Mouse (Mus musculus) naive thymus-derived CD4-positive, alpha-beta T cell, adult 2 months (primary cell): Measurements from ENCODE around the gene Yipf2.

ENCODE experiments used
- DNase-seq: peaks from one replicate; pipeline ENCODE4 v3.0.0-alpha.2; 2011; ENCODE audit warnings: low read depth

Gene Yipf2

DNA sequence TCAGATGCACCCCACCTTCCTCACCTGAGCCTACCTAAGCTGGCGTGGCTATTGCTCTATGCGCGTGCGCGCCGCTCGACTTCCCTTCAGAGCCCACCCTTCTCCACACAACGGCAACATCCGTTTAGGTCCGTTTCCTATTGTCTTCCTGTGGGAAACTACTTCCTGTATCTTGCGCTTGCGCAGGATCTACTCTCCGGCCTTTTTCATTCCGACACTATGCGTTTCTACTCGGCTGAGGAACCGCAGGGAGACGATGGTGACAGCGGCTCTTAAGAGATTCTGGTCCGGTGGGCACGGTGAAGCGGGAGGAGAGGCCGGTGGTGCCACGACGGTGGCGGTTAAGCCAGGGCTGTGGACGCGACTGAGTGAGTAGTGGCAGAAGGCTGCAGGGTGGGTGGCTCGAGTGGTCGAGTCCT lies at the start of gene Yipf2, which contains the start of gene Timm29:
Yipf2 (minus strand) TSS at position 126 of the 419 bp plus-strand sequence.
Timm29 (plus strand) TSS at position 20 of the 419 bp plus-strand sequence.
- peak; percentile 96 for DNase-seq

DNA sequence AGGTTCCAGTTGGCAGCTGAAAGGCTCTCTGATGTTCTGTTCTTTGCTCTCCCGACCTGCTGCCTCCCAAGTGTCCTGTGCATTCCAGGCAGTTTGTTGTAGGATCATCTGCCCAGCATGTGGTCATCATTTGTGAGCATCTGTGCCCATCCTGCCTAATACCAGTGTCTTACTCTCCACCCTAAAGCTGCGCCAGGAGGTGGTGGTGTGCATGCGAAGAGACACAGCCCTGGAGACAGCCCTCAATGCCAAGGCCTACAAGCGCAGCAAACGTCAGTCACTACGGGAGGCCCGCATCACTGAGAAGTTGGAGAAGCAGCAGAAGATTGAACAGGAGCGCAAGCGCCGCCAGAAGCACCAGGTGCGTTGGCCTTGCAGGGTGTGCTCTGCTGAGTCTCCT lies 46.4 kb upstream of the Yipf2 start:
- no peak for DNase-seq

DNA sequence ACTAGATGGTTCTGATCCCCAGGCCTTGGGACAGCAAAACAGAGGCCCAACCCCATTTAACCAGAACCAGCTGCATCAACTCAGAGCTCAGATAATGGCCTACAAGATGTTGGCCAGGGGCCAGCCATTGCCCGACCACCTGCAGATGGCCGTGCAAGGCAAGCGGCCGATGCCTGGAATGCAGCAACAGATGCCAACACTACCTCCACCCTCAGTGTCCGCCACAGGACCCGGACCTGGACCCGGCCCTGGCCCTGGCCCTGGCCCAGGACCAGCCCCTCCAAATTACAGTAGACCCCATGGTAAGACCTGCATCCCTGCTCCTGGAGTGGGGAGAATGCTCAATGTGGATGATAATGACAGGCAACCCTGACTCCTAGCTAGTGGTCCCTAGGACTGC lies 43.0 kb upstream of the Yipf2 start:
- no peak for DNase-seq

DNA sequence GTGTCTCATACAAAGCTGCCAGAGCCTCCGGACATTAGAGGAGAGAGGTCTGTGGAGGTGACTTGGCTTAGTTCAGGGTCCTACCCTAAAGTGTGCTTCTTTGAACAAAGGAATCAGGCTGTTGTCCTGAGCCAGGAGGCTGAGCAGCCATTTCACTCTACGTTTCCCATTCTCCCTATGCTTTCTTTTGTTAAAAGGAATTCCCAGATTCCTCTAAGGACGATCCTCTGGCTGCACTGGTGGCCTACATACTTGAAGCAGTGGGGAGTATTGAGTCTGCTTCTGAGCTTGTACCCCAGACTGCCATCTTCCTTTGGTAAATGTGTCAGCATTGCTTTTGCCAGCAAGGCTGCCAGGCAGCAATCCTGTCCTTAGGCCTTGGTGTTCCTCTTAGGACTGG lies 40.5 kb upstream of the Yipf2 start:
- DNase-seq, result no peak

DNA sequence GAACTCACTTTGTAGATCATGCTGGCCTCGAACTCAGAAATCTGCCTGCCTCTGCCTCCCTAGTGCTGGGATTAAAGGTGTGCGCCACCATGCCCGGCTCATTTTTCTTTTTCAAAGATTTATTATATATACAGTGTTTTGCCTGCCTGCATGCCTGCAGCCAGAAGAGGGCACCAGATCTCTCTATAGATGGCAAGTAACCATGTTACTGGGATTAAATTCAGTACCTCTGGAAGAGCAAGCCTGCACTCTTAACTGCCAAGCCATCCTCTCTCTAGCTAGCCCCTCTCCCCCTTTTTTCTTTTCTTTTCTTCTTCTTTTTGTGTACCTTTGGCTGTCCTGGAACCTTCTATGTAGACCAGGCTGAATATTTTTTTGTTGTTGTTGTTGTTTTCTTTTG lies 38.0 kb upstream of the Yipf2 start:
- peak; percentile 68 for DNase-seq

DNA sequence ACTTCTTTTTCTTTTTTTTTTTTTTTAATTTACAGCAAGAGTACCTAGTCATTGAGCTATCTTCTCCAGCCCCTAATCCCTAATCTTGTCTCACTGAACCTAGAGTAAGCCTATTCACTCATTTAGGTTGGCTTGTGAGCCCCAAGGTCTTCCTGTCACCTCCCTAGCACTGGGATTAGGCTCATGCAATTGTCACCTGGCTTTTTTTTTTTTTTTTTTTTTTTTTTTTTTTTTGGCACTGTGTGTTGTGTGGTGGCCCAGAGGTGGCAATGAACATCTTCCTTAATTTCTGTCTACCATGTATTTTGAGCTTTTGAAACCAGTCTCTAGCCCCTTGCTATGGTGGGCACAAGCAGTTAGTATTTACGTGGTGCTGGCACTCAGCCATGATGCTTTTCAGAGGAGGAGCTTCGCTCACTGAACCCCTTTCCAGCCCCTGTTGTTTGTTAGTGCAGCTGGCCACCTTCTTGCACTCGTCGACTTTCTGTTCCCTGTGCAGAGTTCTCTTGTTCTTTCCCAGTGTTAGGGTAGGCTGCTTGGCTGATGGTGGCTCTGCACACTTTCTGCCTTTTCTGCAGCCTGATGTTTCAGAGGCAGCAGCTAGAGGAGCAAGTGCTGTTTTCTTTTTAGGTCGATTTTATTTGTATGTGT lies 34.6 kb upstream of the Yipf2 start:
- no peak for DNase-seq

DNA sequence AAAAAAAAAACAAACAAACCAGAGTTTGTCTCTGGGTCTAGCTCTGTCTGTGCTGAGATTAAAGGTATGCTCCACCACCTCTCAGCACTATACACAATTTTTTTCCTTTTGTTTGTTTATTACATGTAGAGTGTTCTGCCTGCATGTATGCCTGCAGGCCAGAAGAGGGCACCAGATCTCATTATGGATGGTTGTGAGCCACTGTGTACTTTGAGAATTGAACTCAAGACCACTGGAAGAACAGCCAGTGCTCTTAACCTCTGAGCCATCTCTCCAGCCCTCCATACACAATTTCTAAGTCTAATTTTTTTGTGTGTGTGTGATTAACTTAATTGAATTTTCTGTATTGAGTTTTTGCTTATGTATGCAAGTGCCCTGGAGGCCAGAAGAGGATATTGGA lies 33.9 kb upstream of the Yipf2 start:
- DNase-seq, result peak; percentile 41

DNA sequence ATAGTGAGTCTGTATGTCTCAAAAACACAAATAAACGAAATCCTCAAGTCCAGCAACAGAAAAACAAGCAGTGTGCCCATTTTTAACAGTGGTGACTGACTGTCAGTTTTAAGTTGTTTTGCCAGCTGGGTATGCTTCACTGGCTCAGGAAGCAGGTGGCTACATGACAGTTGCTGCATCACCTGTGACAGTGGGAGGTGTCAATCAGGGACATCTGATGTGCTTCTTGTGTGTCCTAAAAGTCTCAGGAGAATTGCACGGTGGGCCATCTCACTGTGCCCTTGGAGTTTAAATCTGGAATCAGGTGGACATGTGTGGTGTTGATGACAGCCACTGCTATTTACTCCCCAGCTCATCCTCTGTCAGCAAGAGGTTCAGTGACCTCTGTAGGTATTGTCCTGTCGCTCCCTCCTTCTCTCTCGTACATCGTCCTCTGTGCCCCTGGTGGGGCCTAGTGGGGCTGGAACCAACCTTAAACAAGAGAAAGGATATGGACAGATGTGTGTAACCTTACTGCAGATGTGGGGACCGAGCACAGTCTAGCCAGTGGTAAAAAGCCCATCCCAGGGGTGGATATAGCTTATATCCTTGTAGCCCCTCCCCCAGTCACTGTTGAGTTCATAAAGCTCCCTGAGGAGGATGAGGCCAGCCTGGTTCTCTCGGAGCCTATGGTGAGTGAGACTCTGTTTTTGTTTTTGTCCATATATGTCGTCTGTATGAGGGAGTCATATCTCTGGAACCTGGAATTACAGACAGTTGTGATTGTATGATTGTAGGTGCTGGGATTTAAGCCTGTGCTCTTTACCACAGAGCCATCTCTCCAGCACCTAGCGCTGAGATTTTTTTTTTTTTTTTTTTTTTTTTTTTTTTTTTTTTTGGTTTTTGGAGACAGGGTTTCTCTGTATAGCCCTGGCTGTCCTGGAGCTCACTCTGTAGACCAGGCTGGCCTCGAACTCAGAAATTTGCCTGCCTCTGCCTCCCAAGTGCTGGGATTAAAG lies 33.0 kb upstream of the Yipf2 start:
- DNase-seq, result no peak

DNA sequence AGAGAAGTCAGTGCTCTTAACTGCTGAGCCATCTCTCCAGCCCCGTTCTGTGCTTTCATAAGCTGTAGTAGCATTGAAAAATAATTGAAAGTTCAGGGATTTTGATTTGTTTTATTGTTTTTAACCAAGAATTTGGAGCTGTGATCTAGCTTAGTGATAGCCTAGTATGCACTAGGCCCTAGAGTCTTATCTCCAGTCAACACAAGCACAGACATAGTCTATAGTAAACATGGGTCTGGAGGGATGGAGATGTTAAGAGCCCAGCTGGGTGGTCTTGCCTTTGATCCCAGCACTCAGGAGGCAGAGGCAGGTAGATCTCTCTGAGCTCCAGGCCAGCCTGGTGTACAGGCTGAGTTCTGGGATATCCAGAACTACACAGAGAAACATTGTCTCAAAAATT lies 30.0 kb upstream of the Yipf2 start:
- no peak for DNase-seq

DNA sequence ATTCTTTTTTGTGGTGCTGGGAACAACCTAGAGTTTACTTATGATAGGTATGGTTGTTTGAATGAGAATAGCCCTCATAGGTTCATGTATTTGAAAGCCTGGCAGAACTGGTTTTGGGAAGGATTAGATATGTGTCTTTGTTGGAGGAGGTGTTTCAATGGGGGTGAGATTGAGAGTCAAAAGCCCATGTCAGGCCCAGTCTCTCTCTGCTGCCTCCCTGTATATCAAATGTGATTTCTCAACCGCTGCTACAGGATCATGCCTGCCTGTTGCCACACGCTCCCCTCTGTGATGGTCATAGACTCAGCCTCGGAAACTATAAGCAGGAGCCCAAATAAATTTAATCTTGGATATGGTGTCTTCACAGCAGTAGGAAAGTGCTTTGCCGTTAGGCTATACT lies 27.6 kb upstream of the Yipf2 start:
- no peak for DNase-seq

DNA sequence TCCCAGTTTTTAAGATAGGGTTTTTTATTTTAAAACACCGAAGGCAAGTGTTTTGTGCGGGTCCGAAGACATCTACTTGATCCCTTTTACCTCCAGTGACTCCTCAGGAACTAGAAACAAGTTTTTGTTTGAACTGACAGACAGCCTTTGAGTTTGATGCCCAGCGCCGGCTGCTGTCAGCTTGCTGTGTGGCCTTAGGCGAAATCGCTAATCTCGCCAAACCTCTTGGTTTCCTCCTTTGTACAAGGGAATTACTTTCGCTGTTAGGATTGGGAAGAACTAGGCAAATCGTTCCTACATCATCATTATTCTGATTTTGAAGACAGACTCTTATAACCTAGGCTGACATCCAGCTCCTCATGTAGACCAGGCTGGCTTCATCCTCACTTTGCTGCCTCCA lies 24.4 kb upstream of the Yipf2 start:
- DNase-seq, result peak; percentile 40

DNA sequence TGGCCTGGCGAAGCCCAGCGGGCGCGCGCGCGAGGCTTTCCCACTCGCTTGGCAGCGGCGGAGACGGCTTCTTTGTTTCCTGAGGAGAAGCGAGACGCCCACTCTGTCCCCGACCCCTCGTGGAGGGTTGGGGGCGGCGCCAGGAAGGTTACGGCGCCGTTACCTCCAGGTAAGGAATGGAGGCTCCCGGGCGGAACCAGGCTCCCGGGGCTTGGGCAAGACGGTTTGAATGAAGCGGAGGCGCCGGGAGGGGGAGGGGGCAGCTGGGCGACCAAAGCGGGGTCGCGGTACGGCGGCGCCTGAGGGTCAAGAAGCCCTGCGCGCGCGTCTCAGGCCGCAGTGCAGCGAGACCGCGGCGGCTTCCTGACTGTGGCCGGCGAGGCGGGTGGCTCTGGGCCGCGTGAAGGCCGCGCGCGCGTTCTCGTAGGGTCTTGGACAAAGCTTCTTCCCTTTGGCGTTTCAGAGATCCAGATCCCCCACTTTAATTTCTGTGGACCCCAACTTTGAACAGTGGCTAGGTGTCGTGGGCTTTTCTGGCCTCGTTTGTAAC lies 23.7 kb upstream of the Yipf2 start:
- DNase-seq, result no peak

DNA sequence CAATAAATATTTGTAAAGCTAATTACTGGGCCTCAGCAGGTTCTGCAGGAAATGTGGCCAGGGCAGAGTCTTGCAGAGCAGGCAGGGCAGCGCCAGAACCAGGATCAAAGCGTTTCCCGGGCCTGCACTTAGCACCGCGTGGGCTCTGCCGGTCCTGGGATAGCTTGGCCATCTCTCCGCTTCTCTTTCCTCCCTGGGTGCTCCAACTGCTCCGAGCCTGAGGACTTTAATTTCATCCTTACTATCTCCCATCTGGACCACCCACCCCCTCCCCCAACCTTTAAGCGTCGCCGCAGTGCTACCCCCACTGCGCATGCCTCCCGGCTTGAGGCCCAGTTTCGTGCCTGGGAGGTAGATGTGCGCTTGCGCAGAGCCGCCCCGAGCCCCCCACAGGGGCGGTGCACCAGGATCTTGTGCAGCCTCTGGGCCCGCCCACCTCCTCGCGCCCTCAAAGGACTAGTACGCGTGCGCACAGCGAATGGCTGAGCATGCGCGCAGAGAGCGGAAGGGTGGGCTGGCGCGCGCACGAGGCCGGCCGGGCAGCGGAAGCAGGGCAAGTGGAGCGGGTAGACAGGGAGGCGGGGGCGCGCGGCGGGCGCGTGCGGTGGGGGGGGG lies 23.1 kb upstream of the Yipf2 start, which contains the start of gene Smarca4:
Smarca4 (plus strand) TSS at position 553 of the 615 bp plus-strand sequence.
- DNase-seq, result peak; percentile 100

DNA sequence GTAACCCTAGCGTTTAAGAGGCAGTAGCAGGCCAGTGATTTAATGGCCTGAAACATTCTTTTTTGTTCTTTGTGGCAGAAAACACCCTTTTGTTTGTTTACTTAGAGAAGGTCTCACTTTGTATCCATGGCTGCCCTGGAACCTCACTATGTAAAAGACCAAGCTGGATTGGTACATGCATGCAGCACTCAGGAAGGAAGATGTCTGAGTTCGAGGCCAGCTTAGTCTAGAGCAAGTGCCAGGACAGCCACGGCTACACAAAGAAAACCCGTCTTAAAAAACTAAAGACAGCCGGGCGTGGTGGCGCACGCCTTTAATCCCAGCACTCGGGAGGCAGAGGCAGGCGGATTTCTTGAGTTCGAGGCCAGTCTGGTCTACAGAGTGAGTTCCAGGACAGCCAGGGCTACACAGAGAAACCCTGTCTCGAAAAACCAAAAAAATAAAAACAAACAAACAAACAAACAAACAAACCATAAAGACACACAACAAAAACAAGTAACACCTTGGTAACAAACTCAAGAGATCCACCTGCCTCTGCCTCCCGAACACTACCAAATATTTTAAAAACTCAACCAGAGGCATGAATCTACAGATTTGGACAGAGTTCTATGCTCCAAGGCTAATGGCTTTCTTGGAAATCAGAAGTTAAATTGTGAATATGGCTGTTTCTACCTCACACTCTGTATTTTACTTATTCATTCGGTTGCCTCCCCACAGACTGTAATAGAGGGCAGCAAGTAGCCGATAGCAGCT lies 22.4 kb upstream of the Yipf2 start:
- no peak for DNase-seq

DNA sequence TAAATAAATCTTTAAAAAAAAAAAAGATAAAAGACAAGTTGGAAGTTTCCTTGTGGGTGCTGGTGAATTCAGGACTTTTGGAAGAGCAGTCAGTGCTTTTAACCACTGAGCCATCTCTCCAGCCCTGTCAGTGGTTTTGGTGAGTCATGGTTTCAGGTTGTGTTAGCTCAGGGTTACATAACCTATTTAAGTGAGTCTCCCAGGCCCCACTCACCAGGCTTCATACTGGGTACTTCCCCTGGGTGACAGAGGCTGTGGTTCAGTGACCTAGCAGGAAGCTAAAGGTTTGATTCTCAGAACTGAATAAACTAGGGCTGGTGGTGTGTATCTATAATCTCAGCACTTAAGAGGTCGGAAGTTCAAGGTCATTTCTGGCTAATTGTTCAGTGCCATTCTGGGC lies 17.2 kb upstream of the Yipf2 start:
- DNase-seq, result peak; percentile 47

DNA sequence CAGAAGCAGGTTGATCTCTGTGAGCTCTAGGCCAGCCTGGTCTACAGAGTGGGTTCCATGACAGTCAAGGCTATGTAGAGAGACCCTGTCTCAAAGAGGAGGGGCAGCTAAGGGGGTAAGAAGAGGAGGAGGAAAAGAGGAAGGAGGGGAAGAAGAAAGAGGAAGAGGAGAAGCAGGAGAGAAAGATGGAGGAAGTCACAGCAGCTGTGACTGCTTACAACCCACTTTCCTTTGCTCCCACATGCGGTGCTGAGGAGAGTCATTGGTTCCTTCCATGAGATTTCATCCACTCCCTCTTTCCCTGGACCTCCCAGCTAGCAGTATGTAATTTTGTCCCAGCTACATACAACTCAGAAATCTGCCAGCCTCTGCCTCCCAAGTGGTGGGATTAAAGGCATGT lies 14.0 kb upstream of the Yipf2 start:
- DNase-seq, result no peak

DNA sequence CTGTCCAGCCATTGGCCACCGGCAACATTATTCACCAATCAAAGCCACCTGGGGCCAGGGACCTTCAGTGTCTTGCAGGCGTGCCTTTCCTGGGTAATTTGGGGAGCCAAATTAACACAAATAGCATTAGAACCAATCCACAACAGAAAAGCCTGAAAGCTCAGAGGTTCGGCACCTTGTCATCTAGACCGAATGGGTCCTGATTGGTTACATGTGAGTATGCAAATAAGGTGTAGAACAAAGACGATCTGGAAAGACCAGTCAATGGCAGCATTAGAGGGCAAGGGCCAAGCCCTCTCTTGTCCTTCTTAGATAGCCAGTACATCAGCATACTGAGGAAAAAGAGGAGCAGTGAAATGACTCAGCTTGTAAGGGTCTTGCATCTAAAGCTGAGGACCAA lies 13.2 kb upstream of the Yipf2 start:
- DNase-seq, result no peak

DNA sequence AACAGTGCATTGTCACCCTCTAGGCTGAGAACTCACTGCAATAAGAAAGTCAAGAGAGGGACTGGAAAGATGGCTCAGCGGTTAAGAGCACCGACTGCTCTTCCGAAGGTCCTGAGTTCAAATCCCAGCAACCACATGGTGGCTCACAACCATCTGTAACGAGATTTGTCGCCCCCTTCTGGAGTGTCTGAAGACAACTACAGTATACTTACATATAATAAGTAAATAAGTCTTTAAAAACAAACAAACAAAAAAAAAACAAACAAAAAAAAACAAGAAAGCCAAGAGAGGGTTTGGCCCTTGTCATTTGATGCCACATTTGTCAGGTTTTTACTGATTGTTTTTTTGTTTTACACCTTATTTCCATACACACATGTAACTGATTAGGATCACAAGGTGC lies 11.5 kb upstream of the Yipf2 start:
- DNase-seq, result no peak

DNA sequence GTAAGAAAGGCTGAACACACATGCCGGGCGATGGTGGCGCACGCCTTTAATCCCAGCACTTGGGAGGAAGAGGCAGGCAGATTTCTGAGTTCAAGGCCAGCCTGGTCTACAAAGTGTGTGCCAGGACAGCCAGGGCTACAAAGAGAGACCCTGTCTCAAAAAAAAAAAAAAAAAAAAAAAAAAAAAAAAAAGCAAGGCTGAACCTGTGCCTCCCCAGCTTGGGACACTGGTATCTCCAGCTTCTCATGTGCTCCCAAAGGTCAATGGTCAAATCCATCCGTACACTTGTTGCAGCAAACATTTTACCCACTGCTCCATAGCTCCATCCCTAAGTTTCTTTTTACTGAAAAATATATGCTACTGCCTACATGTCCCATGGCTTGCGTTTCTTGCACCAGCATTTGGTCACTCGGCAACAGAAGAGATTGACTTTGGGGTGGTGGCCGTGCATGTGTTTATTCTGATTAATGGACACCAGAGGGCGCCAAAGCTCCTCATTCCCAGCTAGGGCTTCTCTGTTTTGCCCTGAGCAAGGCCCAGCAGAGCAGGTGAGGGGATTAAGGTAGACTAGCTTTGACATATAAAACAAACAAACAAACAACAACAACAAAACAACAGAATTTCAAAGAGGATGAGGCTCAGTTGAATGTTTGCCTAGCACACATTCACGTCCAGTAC lies 9.2 kb upstream of the Yipf2 start:
- DNase-seq, result peak; percentile 90

DNA sequence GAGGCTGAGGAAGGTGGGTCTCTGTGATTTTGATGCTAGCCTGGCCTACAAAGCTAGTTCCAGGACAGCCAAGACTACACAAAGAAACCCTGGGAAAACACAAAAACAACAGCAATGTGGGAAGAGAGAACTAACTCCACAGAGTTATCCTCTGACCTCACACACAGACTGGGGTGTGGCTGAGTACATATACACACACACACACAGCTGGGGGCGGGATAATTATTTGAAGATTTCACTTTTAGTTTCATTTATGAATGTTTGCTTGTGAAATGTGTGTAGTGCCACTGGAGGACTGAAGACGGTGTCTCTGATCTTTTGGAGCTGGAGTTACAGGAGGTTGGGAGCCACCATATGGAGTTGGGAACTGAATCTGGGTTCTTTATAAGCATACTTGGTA lies 8.4 kb upstream of the Yipf2 start:
- DNase-seq, result peak; percentile 28

DNA sequence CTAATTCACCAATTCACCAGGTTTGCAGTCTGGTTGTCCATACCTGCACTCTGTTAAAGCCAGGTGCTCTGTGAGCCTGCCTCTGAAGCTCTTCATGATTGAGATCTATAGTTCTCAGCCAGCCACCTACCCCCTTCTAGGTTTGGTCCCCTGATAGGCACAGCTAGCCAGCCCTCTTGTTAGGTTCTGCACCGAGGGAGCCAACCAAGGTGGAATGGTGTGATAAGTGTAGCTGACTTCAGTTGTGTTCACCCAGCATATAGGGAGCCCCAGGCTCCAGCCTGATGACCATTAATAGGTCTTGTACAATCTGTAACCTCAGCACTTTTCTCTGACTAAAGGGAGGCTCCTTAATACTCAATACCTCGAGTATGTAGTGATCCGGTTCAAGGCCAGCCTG lies 7.6 kb upstream of the Yipf2 start:
- no peak for DNase-seq
